Mouse (Mus musculus): ENCODE results near the gene Prcd.
"Not testable (repeated sequence)": the region's sequence is repeated elsewhere in the genome, so short reads cannot be mapped to it uniquely, and the experiment has no call there.

The Prcd gene

GRCm38 (mm10) chr11:116653234-116653633, at the start of gene Prcd:
Gene Prcd, plus strand, starts transcription at chr11:116653534.
- DNase-seq (ENCODE audit: low spot score) = no peak

DNA sequence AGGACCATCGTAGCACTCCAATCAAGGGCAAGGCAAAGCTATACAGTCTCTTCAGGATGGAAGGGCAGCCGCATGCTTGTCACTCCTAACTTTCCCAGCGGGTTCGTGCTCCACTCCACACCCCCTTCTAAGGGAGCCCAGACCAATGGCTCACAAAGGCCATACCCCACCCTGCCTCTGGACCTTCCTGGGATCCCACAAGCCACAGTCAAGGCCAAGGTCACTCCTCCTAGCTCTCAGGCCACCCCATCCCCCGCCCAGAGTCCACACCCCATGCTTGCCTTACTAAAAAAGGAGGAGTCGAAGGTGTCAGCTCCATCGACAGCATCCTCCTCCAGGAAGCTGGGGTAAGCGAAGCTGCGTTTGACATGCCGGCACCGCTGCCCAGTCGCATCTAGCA, 49.2 kb upstream of the Prcd start:
- no peak for DNase-seq (ENCODE audit: low spot score)

DNA sequence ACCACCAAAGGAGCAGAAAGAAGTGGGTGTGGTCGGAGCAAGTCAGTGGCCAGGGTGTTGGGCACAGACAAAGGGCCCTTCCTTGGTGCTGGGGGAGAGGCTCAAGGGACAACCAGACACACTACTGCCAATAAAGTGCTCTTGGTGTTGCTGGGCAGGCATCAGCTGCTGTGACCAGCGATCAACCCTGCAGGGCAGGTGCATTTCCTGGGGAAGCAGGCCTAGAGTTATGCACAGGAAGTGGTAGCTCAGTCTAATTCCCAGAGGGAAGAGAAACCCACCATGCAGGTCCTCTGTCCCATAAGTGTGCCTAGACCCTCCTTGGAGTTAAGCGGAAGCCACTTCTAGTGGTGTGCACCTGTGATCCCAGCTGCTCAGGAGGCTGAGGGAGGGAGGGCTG, 45.6 kb upstream of the Prcd start:
- DNase-seq (ENCODE audit: low spot score) = no peak

DNA sequence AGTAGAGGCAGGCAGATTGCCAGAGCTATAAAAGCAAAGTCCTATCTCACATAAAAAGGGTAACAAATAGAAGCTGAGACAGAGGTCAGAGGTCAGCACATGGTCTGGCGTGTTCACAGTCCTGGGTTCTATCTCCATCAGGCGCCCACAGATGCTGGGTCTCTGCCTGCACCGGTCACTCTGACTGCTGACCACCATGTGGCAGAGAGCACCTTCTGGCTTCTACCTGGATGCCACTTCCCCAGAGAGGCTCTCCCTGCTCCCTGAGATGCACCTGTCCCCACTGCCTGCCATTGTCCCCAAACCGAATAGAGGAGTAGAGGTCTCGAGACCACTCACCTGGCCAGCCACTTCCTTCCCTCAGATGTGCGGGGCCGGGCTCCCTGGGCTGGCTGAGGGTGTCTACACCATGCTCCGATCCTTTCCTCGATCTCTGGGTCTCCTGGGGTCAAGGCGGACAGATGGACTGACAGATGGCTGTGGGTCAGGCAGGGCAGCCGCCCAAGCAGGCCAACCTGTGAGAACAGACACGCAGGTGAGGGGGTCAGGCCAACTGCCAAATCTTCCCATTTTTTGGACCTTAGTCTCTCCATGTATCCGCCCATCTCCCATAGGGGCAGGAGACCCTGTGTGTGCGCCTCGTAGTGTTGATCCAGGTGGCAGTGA, 43.2 kb upstream of the Prcd start:
- no peak for DNase-seq (ENCODE audit: low spot score)

- DNase-seq (ENCODE audit: low spot score) = not testable (repeated sequence)
These were observed 42.2 kb upstream of the Prcd start for GRCm38 (mm10) chr11:116611168-116611567.

GRCm38 (mm10) chr11:116611883-116612282, 41.5 kb upstream of the Prcd start:
- no peak for DNase-seq (ENCODE audit: low spot score)

DNA sequence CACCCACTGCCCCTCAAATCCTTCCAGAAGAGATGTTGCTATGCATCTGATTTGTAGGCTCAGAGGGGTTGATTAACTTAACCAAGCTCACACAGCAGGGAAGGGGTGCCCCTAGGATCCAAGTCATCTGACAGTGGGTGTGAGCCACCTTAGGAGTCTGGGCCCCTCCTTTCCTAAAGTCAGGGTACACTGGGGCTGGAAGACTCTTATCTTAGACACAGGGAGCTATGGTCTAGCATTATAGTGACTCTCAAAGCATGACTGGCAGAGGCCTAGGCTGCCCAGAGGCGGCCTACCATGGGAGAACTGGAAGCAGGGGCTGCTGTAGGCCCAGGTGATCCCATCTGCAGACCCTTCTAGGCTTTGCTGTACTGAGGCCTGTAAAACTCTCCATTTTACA, 40.8 kb upstream of the Prcd start:
- no peak for DNase-seq (ENCODE audit: low spot score)

DNA sequence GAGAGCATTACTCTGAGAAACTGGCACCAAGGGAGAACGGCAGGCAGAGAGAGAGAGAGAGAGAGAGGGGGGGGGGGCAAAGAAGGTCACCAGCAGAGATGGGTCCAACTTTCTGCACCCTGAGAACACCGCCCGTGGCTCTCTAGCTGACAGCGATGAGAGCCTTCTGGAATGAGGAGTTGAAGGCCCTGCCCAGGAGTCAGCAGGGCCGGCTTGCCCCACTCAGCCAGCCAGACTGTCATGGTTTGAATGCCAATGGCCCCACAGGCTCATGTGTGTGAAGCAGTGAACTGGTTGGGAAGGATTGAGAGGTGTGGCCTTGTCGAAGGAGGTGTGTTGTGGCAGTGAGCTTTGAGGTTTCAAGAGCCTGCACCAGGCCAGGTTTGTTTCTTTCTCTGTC, 40.1 kb upstream of the Prcd start:
- no peak for DNase-seq (ENCODE audit: low spot score)

GRCm38 (mm10) chr11:116615735-116616437, 37.4 kb upstream of the Prcd start:
- peak; percentile 41 for DNase-seq (ENCODE audit: low spot score)

DNA sequence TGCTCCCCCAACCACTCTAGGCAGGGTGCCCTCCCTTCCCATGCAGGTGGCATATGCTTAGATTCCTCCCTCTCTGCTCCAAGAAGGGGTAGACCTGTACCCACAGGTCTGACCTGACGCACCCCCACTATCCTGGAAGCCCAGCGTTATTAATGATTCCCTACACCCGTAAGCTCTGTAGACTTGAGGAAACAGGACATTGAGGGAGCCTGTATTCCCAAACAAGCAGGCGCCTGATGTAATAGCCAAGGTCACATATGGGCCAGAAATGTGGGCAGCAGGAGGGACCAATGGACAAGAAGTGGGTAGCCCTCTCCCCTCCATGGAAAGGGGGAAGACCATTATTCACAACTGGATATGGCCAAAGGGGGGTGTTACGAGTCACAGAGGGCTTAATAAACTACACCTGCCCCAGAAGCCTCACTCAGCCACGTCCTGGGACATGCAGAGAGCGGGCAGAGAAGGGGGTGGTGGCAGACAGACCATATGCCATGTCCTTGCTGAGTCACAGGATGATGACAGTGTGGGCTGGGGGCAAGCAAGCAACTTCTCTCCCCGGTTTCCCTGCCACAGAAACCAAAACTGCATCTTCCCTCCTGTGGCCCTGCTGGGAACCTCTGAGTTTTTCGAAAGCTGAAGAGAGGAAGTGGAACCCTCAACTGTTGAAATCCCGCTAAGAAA, 36.8 kb upstream of the Prcd start:
- no peak for DNase-seq (ENCODE audit: low spot score)

- DNase-seq (ENCODE audit: low spot score) = no peak
These were observed 35.7 kb upstream of the Prcd start for GRCm38 (mm10) chr11:116617641-116618040.

GRCm38 (mm10) chr11:116618666-116619065, 34.7 kb upstream of the Prcd start:
- no peak for DNase-seq (ENCODE audit: low spot score)

GRCm38 (mm10) chr11:116619156-116619555, 34.2 kb upstream of the Prcd start:
- no peak for DNase-seq (ENCODE audit: low spot score)

DNA sequence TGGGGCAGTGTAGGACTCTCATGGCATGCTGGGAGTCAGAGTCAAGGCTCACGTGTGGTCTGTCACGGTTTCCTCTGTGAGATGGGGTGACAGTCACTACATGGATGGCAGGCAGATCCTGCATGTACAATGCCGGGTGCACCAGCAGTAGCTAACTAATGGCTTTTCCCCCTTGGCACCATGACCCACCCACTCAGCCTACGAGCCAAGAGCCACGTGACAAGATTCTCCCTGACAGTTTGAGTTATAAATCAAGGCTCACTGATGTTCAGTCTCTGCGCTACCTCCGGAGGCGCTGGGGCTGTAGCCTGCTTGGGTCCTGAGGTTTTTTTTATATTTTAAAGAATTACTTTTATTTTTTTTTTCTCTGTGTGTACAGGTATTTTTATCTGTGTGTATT, 33.8 kb upstream of the Prcd start:
- no peak for DNase-seq (ENCODE audit: low spot score)

DNA sequence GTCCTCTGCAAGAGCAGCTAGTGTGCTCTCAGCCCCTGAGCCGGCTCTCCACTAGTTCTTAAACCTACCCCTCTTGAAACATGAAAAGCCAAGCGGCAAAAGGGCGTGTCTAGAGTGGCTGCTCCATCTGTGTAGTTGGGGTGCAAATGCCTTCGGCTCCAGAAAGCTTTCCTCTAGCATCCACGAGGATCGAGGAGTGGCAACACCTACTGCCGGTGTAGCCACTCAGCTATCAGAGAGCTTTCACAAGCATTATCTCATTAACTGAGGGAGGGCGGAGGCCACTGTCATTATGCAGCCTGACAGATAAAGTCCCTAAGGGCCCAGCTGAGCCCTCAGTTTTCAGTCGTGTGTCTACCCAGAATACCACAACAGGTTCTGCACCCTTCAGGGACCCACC, 33.3 kb upstream of the Prcd start:
- no peak for DNase-seq (ENCODE audit: low spot score)

GRCm38 (mm10) chr11:116620559-116621253, 32.6 kb upstream of the Prcd start:
- no peak for DNase-seq (ENCODE audit: low spot score)

DNA sequence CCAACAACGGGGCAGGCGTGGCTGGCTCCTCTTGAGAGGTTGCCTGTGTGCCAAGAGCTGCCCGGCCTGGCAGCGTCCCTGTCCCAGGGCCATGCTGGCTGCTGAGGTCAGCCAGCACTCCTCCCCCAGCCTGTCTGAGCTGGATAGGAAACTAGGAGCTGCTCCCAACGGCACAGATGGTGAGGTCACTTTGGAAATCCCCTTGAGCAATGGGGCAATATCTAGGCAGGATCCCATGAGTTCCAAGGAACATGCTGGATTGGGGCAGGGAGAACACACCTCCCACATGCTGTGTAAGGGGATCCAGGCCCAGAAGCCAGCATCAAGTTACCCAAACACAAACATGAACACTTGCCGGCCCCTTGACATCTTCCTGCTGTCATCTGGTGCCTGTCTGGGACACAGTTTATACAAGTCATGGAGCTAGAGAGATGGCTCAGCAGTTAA, 32.1 kb upstream of the Prcd start:
- peak; percentile 41 for DNase-seq (ENCODE audit: low spot score)

GRCm38 (mm10) chr11:116623281-116624124, 29.8 kb upstream of the Prcd start:
- DNase-seq (ENCODE audit: low spot score) = no peak

- peak; percentile 84 for DNase-seq (ENCODE audit: low spot score)
These were observed 29.1 kb upstream of the Prcd start for GRCm38 (mm10) chr11:116624131-116624832.

GRCm38 (mm10) chr11:116625081-116626000, 28.0 kb upstream of the Prcd start:
- DNase-seq (ENCODE audit: low spot score) = peak; percentile 39
